Mouse (Mus musculus): ENCODE measurements around the gene March8. TPM values are rescaled to one million over a fixed set of nuclear protein-coding genes. Genes with fewer than 3 reads are reported as not detected.
"Not testable (repeated sequence)": the region's sequence is repeated elsewhere in the genome, so short reads cannot be mapped to it uniquely, and the experiment has no call there.

Gene March8
- polyA plus RNA-seq, 1 experiment, result 50.6 TPM

- TF ChIP-seq POLR2A (IDR thresholded peaks at IDR 0.05; ENCODE audit: borderline replicate concordance, extremely low read depth, low read depth, low read length) (no peak), CTCF (IDR thresholded peaks at IDR 0.05; ENCODE audit: insufficient read depth, low read length) (no peak)
- 79% methylated on average over 3 of the region's 3 CpGs for WGBS
These were observed 12.2 kb downstream of the March8 start for GRCm38 (mm10) chr6:116349997-116350396.

DNA sequence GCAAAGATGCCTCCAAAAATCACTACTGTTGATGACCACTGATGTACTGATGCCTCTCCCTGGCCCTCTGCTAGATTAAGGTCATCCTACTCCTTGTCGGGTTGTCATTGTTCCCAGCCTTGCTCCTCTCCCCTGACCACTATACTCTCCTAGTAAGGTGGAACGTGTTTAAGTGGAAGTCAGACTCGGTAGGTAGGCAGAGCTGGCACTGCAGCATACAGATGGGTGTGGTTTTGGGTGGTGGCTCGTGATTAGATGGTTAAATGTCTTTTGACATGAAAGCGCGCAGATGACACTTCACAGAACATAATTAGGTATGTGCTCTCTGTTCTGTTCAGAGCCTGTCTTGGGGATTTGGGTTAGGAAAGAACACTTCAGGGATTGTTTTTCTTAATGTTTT is 12.8 kb downstream of the March8 start:
- no peak for DNase-seq
- H3K4me1 ChIP-seq (ENCODE audit: control insufficient read depth, insufficient read depth, low read length), result no peaks in the 10 kb centered on the region
- H3K4me3 ChIP-seq (replicated peaks; ENCODE audit: extremely low read depth, low read depth, low read length), result no peak overlapping the region
- TF ChIP-seq CTCF (IDR thresholded peaks at IDR 0.05; ENCODE audit: insufficient read depth, low read length) (no peak), POLR2A (IDR thresholded peaks at IDR 0.05; ENCODE audit: borderline replicate concordance, extremely low read depth, low read depth, low read length) (no peak)
- WGBS, result 82% methylated on average over 6 of the region's 6 CpGs

More at GRCm38 (mm10) chr6:116349997-116350396, 12.2 kb downstream of the March8 start:
- H3K4me1 ChIP-seq (ENCODE audit: control insufficient read depth, insufficient read depth, low read length), result no peaks in the 10 kb centered on the region
- no peak for DNase-seq
- no peak overlapping the region for H3K4me3 ChIP-seq (replicated peaks; ENCODE audit: extremely low read depth, low read depth, low read length)

DNA sequence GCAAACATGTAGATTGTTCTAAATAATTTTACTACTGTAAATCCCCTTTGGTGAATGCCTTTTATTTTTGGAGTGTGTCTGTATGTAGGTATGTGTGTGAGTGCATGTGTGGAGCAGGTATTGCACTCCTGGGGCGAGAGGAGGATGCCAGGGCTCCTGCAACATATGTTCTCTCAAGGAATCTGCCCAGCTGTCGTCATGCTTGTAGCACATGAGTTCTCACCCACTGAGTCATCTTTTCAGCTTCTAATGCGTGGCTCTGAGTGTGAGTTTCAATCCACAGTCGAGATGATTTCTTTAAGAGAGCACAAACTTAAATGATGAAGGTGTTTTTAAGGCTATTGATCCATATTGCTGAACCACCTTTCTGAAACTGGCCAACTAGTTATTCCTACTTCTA is 13.7 kb downstream of the March8 start:
- DNase-seq, result no peak
- 77% methylated on average over 4 of the region's 4 CpGs for WGBS
- TF ChIP-seq CTCF (IDR thresholded peaks at IDR 0.05; ENCODE audit: insufficient read depth, low read length) (no peak), POLR2A (IDR thresholded peaks at IDR 0.05; ENCODE audit: borderline replicate concordance, extremely low read depth, low read depth, low read length) (no peak)
- Histone ChIP-seq H3K4me1 (ENCODE audit: control insufficient read depth, insufficient read depth, low read length) (no peaks in the 10 kb centered on the region), H3K4me3 (replicated peaks; ENCODE audit: extremely low read depth, low read depth, low read length) (no peak overlapping the region)

- no peak for DNase-seq
- TF ChIP-seq CTCF (IDR thresholded peaks at IDR 0.05; ENCODE audit: insufficient read depth, low read length) (no peak), POLR2A (IDR thresholded peaks at IDR 0.05; ENCODE audit: borderline replicate concordance, extremely low read depth, low read depth, low read length) (no peak)
- WGBS, result 86% methylated on average over 1 of the region's 1 CpGs
- no peak overlapping the region for H3K4me3 ChIP-seq (replicated peaks; ENCODE audit: extremely low read depth, low read depth, low read length)
- H3K4me1 ChIP-seq (ENCODE audit: control insufficient read depth, insufficient read depth, low read length), result no peaks in the 10 kb centered on the region; the same call in 1 of the 2 replicates
These were observed 15.6 kb downstream of the March8 start for GRCm38 (mm10) chr6:116353428-116353827.

DNA sequence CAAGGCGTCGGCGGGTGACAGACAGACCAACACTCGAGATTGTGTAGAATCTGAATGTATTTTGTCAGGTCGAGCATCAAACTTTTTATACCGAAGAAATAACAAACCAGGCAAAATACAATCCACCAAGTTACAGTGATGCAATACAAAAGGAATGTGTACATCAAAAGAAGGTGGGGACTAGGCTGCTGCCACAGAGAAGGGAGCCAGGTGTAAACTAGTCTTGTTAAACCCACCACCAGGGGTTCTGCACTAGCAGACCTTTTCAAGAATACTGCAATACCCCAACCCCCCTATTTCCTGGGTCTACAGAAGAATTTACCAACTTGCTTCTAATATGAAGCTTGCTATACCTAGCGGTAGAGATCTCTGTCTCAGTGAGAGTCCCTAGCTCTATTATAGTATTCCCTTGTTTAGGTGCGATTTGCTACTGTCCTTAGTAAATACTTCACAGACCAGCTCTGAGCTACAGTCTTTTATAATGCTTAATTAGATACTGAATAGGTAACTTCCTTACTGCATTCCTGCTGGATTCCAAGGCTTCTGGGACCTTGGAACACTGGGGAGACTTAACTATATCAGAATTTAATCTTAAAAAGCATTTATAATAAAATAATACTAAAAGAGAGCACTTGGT is 18.6 kb downstream of the March8 start:
- not testable (repeated sequence) for H3K4me3 ChIP-seq (replicated peaks; ENCODE audit: extremely low read depth, low read depth, low read length); DNase-seq; H3K4me1 ChIP-seq (ENCODE audit: control insufficient read depth, insufficient read depth, low read length)
- WGBS, result 70% methylated on average over 8 of the region's 8 CpGs

- Histone ChIP-seq H3K4me3 (replicated peaks; ENCODE audit: extremely low read depth, low read depth, low read length) (no peak overlapping the region), H3K4me1 (ENCODE audit: control insufficient read depth, insufficient read depth, low read length) (peaks cover 2% of the 10 kb centered on the region; the same call in 1 of the 2 replicates)
- 70% methylated on average over 4 of the region's 4 CpGs for WGBS
- DNase-seq, result no peak
- TF ChIP-seq POLR2A (IDR thresholded peaks at IDR 0.05; ENCODE audit: borderline replicate concordance, extremely low read depth, low read depth, low read length) (no peak), CTCF (IDR thresholded peaks at IDR 0.05; ENCODE audit: insufficient read depth, low read length) (no peak)
These were observed 19.1 kb downstream of the March8 start for GRCm38 (mm10) chr6:116356948-116357325.

GRCm38 (mm10) chr6:116358056-116358455 is 20.2 kb downstream of the March8 start:
- no peak for DNase-seq
- Histone ChIP-seq H3K4me3 (replicated peaks; ENCODE audit: extremely low read depth, low read depth, low read length) (no peak overlapping the region), H3K4me1 (ENCODE audit: control insufficient read depth, insufficient read depth, low read length) (peaks cover 2% of the 10 kb centered on the region; the same call in 1 of the 2 replicates)
- WGBS, result 62% methylated on average over 8 of the region's 8 CpGs
- TF ChIP-seq POLR2A (IDR thresholded peaks at IDR 0.05; ENCODE audit: borderline replicate concordance, extremely low read depth, low read depth, low read length) (no peak), CTCF (IDR thresholded peaks at IDR 0.05; ENCODE audit: insufficient read depth, low read length) (no peak)

GRCm38 (mm10) chr6:116359256-116359655 is 21.4 kb downstream of the March8 start:
- Histone ChIP-seq H3K4me3 (replicated peaks; ENCODE audit: extremely low read depth, low read depth, low read length) (no peak overlapping the region), H3K4me1 (ENCODE audit: control insufficient read depth, insufficient read depth, low read length) (peaks cover 2% of the 10 kb centered on the region; the same call in 1 of the 2 replicates)
- WGBS, result 81% methylated on average over 3 of the region's 3 CpGs
- TF ChIP-seq POLR2A (IDR thresholded peaks at IDR 0.05; ENCODE audit: borderline replicate concordance, extremely low read depth, low read depth, low read length), result no peak
- TF ChIP-seq CTCF (IDR thresholded peaks at IDR 0.05; ENCODE audit: insufficient read depth, low read length), result no peak
- no peak for DNase-seq

- 78% methylated on average over 3 of the region's 3 CpGs for WGBS
- Histone ChIP-seq H3K4me3 (replicated peaks; ENCODE audit: extremely low read depth, low read depth, low read length) (no peak overlapping the region), H3K4me1 (ENCODE audit: control insufficient read depth, insufficient read depth, low read length) (peaks cover 2% of the 10 kb centered on the region; the same call in 1 of the 2 replicates)
- DNase-seq, result no peak
- TF ChIP-seq CTCF (IDR thresholded peaks at IDR 0.05; ENCODE audit: insufficient read depth, low read length) (no peak), POLR2A (IDR thresholded peaks at IDR 0.05; ENCODE audit: borderline replicate concordance, extremely low read depth, low read depth, low read length) (no peak)
These were observed 23.6 kb downstream of the March8 start for GRCm38 (mm10) chr6:116361463-116361862.

- Histone ChIP-seq H3K4me1 (ENCODE audit: control insufficient read depth, insufficient read depth, low read length) (peaks cover 2% of the 10 kb centered on the region; the same call in 1 of the 2 replicates), H3K4me3 (replicated peaks; ENCODE audit: extremely low read depth, low read depth, low read length) (no peak overlapping the region)
- WGBS, result 83% methylated on average over 4 of the region's 4 CpGs
- TF ChIP-seq POLR2A (IDR thresholded peaks at IDR 0.05; ENCODE audit: borderline replicate concordance, extremely low read depth, low read depth, low read length), result no peak
- DNase-seq, result no peak
These were observed 24.2 kb downstream of the March8 start for GRCm38 (mm10) chr6:116361993-116362392.

All from lung, adult 2 months (tissue).